Mouse (Mus musculus) MEL (cell line): ENCODE results near the gene Slc38a4.

Experiments used
- CTCF ChIP-seq, 3 experiments: IDR thresholded peaks in 2 of 3; conservative IDR thresholded peaks in 1 of 3; 2 replicates each; pipeline ENCODE4 v1.5.1; 2011 to 2012; ENCODE audit warnings: low read length in 3 of 3, low read depth in 2 of 3, mild to moderate bottlenecking in 2 of 3, improper control_type of control experiment in 1 of 3, inconsistent platforms in 1 of 3, mixed read lengths in 1 of 3, moderate library complexity in 1 of 3; ENCODE audit not compliant: control insufficient read depth in 1 of 3, insufficient read depth in 1 of 3, poor library complexity in 1 of 3, severe bottlenecking in 1 of 3
- EP300 ChIP-seq, 2 experiments: IDR thresholded peaks; 2 replicates each; pipeline ENCODE4 v1.6.1; 2011; ENCODE audit warnings: improper control_type of control experiment in 2 of 2, low read length in 2 of 2, low read depth in 1 of 2, mild to moderate bottlenecking in 1 of 2
- ETS1 ChIP-seq: IDR thresholded peaks from 2 replicates; pipeline ENCODE4 v1.6.1; 2012; ENCODE audit warnings: low read depth, mild to moderate bottlenecking, inconsistent platforms, low read length, improper control_type of control experiment, moderate library complexity
- GATA1 ChIP-seq: IDR thresholded peaks from 2 replicates; pipeline ENCODE4 v1.6.1; 2011; ENCODE audit warnings: low read depth, low read length, improper control_type of control experiment
- MAFK ChIP-seq: IDR thresholded peaks from 2 replicates; pipeline ENCODE4 v1.6.1; 2011; ENCODE audit warnings: low read depth, mild to moderate bottlenecking, low read length, improper control_type of control experiment, borderline replicate concordance
- MEF2A ChIP-seq: IDR thresholded peaks from 2 replicates; pipeline ENCODE4 v1.6.1; 2014; ENCODE audit warnings: low read depth, mild to moderate bottlenecking, inconsistent platforms, low read length, improper control_type of control experiment; ENCODE audit not compliant: poor library complexity, insufficient replicate concordance, severe bottlenecking; ENCODE audit errors: extremely low read depth
- NELFE ChIP-seq: IDR thresholded peaks from 2 replicates; pipeline ENCODE4 v1.6.1; 2011; ENCODE audit warnings: low read depth, low read length, improper control_type of control experiment
- POLR2A ChIP-seq, 2 experiments: IDR thresholded peaks; 2 replicates each; pipeline ENCODE4 v1.6.1; 2011 to 2012; ENCODE audit warnings: low read length in 2 of 2, mild to moderate bottlenecking in 2 of 2, control low read depth in 1 of 2, improper control_type of control experiment in 1 of 2, low read depth in 1 of 2, moderate library complexity in 1 of 2; ENCODE audit not compliant: control insufficient read depth in 1 of 2, insufficient read depth in 1 of 2, poor library complexity in 1 of 2
- UBTF ChIP-seq: IDR thresholded peaks from 2 replicates; pipeline ENCODE4 v1.6.1; 2012; ENCODE audit warnings: low read depth, mild to moderate bottlenecking, inconsistent platforms, low read length, improper control_type of control experiment, moderate library complexity, borderline replicate concordance; ENCODE audit not compliant: insufficient read depth
- USF1 ChIP-seq: IDR thresholded peaks from 2 replicates; pipeline ENCODE4 v1.6.1; 2014; ENCODE audit warnings: low read depth, mild to moderate bottlenecking, inconsistent platforms, low read length, improper control_type of control experiment, moderate library complexity
- ZMIZ1 ChIP-seq: IDR thresholded peaks from 2 replicates; pipeline ENCODE4 v1.6.1; 2012; ENCODE audit warnings: low read depth, mild to moderate bottlenecking, inconsistent platforms, low read length, improper control_type of control experiment, moderate library complexity

DNA sequence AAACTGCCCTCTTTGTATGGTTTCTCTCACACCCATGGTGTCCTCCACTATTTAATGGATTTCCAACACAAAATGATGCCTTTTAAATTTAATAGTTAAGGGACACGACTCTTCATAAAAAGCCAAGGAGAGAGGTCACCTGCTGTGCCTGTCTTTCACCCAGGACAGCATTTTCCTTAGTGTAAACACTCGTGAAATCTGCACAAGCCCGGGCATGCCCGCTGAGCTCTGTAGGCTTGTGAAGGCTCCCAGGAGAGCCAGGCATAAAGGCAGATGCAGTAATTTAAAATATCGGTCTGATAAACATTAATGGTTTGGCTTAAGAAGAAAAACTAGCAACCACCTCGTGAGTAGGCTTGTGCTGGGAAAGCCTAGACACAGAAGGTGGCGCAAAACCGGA, 103.3 kb downstream of the Slc38a4 start:
- no peak for TF ChIP-seq UBTF
- no peak for TF ChIP-seq CTCF (IDR thresholded peaks at IDR 0.05 in 2 of 3, conservative IDR thresholded peaks at IDR 0.05 in 1 of 3; ENCODE audit: control insufficient read depth in 1 of 3, insufficient read depth in 1 of 3, low read depth in 2 of 3, low read length in 3 of 3, poor library complexity in 1 of 3, severe bottlenecking in 1 of 3)
- no peak for TF ChIP-seq USF1
- TF ChIP-seq EP300 (IDR thresholded peaks at IDR 0.05; ENCODE audit: low read depth in 1 of 2, low read length in 2 of 2), result no peak
- TF ChIP-seq MEF2A, result no peak
- TF ChIP-seq NELFE, result no peak
- TF ChIP-seq POLR2A (IDR thresholded peaks at IDR 0.05; ENCODE audit: control insufficient read depth in 1 of 2, insufficient read depth in 1 of 2, low read depth in 1 of 2, low read length in 2 of 2, poor library complexity in 1 of 2), result no peak
- TF ChIP-seq GATA1, result no peak
- no peak for TF ChIP-seq ETS1
- TF ChIP-seq ZMIZ1, result no peak
- no peak for TF ChIP-seq MAFK
